Mouse (Mus musculus): Measurements from ENCODE around the gene Skap1. TPM values are rescaled to one million over a fixed set of nuclear protein-coding genes. Genes with fewer than 3 reads are reported as not detected.
A peak's percentile ranks its signal among the peaks of the same experiment; 100 is the strongest.

Skap1 gene
- total and polyA plus RNA-seq, 3 experiments, result 0.25 to 0.98 TPM; not detected in 1

GRCm38 (mm10) chr11:96771274-96771975, 307.0 kb downstream of the Skap1 start:
- intact Hi-C loops (cut with DNase I), result no loop called here
- Histone ChIP-seq H3K9ac (ENCODE audit: low read depth, low read length) (no peak overlapping the region), H3K4me1 (ENCODE audit: control insufficient read depth, insufficient read depth, low read length) (peaks cover 5% of the 10 kb centered on the region), H3K4me3 (no peak overlapping the region), H3K27ac (no peak overlapping the region), H3K36me3 (ENCODE audit: control insufficient read depth, insufficient read depth, low read length) (0 out of 2 replicates have a peak, but pooled peaks cover 2% of the 10 kb centered on the region), H3K27me3 (ENCODE audit: control insufficient read depth, insufficient read depth, low read length) (no peaks in the 10 kb centered on the region), H3K79me2 (replicated peaks; ENCODE audit: control insufficient read depth, insufficient read depth, low read length) (no peaks in the 10 kb centered on the region)
- 95% methylated on average over 9 of the region's 9 CpGs for WGBS
- no peak for TF ChIP-seq POLR2A (IDR thresholded peaks at IDR 0.05; ENCODE audit: insufficient read depth, low read depth, low read length)
- no peak for TF ChIP-seq EP300 (IDR thresholded peaks at IDR 0.05; ENCODE audit: insufficient read depth, low read depth, low read length)
- TF ChIP-seq CTCF (IDR thresholded peaks at IDR 0.05), result no peak
- DNase-seq, result no peak

GRCm38 (mm10) chr11:96772413-96772812, 308.0 kb downstream of the Skap1 start:
- Histone ChIP-seq H3K4me3 (no peak overlapping the region), H3K4me1 (ENCODE audit: control insufficient read depth, insufficient read depth, low read length) (peaks cover 9% of the 10 kb centered on the region), H3K27me3 (ENCODE audit: control insufficient read depth, insufficient read depth, low read length) (no peaks in the 10 kb centered on the region), H3K27ac (no peak overlapping the region), H3K36me3 (ENCODE audit: control insufficient read depth, insufficient read depth, low read length) (0 out of 2 replicates have a peak, but pooled peaks cover 2% of the 10 kb centered on the region), H3K9ac (ENCODE audit: low read depth, low read length) (no peak overlapping the region), H3K79me2 (replicated peaks; ENCODE audit: control insufficient read depth, insufficient read depth, low read length) (no peaks in the 10 kb centered on the region)
- DNase-seq, result no peak
- intact Hi-C loops (cut with DNase I), result no loop called here
- TF ChIP-seq EP300 (IDR thresholded peaks at IDR 0.05; ENCODE audit: insufficient read depth, low read depth, low read length), result no peak
- no peak for TF ChIP-seq CTCF (IDR thresholded peaks at IDR 0.05)
- TF ChIP-seq POLR2A (IDR thresholded peaks at IDR 0.05; ENCODE audit: insufficient read depth, low read depth, low read length), result no peak
- 92% methylated on average over 9 of the region's 9 CpGs for WGBS

GRCm38 (mm10) chr11:96774536-96774935, 310.1 kb downstream of the Skap1 start:
- intact Hi-C loops (cut with DNase I), result loop anchor here (2.0 kb wide), 1 partner anchor 14 kb away; the partner anchor contains the start of gene Cbx1
- 71% methylated on average over 3 of the region's 3 CpGs for WGBS

GRCm38 (mm10) chr11:96775063-96775462, 310.7 kb downstream of the Skap1 start:
- Histone ChIP-seq H3K4me1 (ENCODE audit: control insufficient read depth, insufficient read depth, low read length) (peaks cover 9% of the 10 kb centered on the region), H3K4me3 (no peak overlapping the region), H3K27ac (peak overlapping the region; percentile 75), H3K79me2 (replicated peaks; ENCODE audit: control insufficient read depth, insufficient read depth, low read length) (no peaks in the 10 kb centered on the region), H3K36me3 (ENCODE audit: control insufficient read depth, insufficient read depth, low read length) (0 out of 2 replicates have a peak, but pooled peaks cover 2% of the 10 kb centered on the region), H3K27me3 (ENCODE audit: control insufficient read depth, insufficient read depth, low read length) (no peaks in the 10 kb centered on the region), H3K9ac (ENCODE audit: low read depth, low read length) (peak overlapping the region; percentile 55)
- TF ChIP-seq POLR2A (IDR thresholded peaks at IDR 0.05; ENCODE audit: insufficient read depth, low read depth, low read length), result no peak
- TF ChIP-seq CTCF (IDR thresholded peaks at IDR 0.05), result no peak
- no peak for TF ChIP-seq EP300 (IDR thresholded peaks at IDR 0.05; ENCODE audit: insufficient read depth, low read depth, low read length)
- intact Hi-C loops (cut with DNase I), result loop anchor here (2.0 to 5.0 kb wide), 2 partner anchors 14 to 87 kb away; partner anchors contain the start of gene Cbx1
- 58% methylated on average over 8 of the region's 8 CpGs for WGBS
- no peak for DNase-seq

More at GRCm38 (mm10) chr11:96774536-96774935, 310.1 kb downstream of the Skap1 start:
- Histone ChIP-seq H3K79me2 (replicated peaks; ENCODE audit: control insufficient read depth, insufficient read depth, low read length) (no peaks in the 10 kb centered on the region), H3K36me3 (ENCODE audit: control insufficient read depth, insufficient read depth, low read length) (0 out of 2 replicates have a peak, but pooled peaks cover 2% of the 10 kb centered on the region), H3K27me3 (ENCODE audit: control insufficient read depth, insufficient read depth, low read length) (no peaks in the 10 kb centered on the region), H3K9ac (ENCODE audit: low read depth, low read length) (peak overlapping the region; percentile 55; the same call in 1 of the 2 replicates), H3K27ac (peak overlapping the region; percentile 75), H3K4me1 (ENCODE audit: control insufficient read depth, insufficient read depth, low read length) (peaks cover 9% of the 10 kb centered on the region), H3K4me3 (no peak overlapping the region)
- DNase-seq, result no peak
- TF ChIP-seq CTCF (IDR thresholded peaks at IDR 0.05) (peak; percentile 36), EP300 (IDR thresholded peaks at IDR 0.05; ENCODE audit: insufficient read depth, low read depth, low read length) (no peak)

- Histone ChIP-seq H3K4me3 (no peak overlapping the region), H3K79me2 (replicated peaks; ENCODE audit: control insufficient read depth, insufficient read depth, low read length) (no peaks in the 10 kb centered on the region), H3K9ac (ENCODE audit: low read depth, low read length) (peak overlapping the region; percentile 15; the same call in 1 of the 2 replicates), H3K27me3 (ENCODE audit: control insufficient read depth, insufficient read depth, low read length) (no peaks in the 10 kb centered on the region), H3K27ac (peak overlapping the region; percentile 75), H3K36me3 (ENCODE audit: control insufficient read depth, insufficient read depth, low read length) (0 out of 2 replicates have a peak, but pooled peaks cover 2% of the 10 kb centered on the region), H3K4me1 (ENCODE audit: control insufficient read depth, insufficient read depth, low read length) (peaks cover 9% of the 10 kb centered on the region)
- 47% methylated on average over 7 of the region's 7 CpGs for WGBS
- TF ChIP-seq CTCF (IDR thresholded peaks at IDR 0.05), result no peak
- no peak for TF ChIP-seq POLR2A (IDR thresholded peaks at IDR 0.05; ENCODE audit: insufficient read depth, low read depth, low read length)
- TF ChIP-seq EP300 (IDR thresholded peaks at IDR 0.05; ENCODE audit: insufficient read depth, low read depth, low read length), result no peak
- intact Hi-C loops (cut with DNase I), result loop anchor here (2.0 to 5.0 kb wide), 3 partner anchors 13 to 87 kb away; partner anchors contain the start of gene Cbx1
- no peak for DNase-seq
Observed at GRCm38 (mm10) chr11:96775665-96776064, 311.3 kb downstream of the Skap1 start.

- Histone ChIP-seq H3K27me3 (ENCODE audit: control insufficient read depth, insufficient read depth, low read length) (no peaks in the 10 kb centered on the region), H3K4me1 (ENCODE audit: control insufficient read depth, insufficient read depth, low read length) (peaks cover 9% of the 10 kb centered on the region), H3K27ac (peak overlapping the region; percentile 75), H3K36me3 (ENCODE audit: control insufficient read depth, insufficient read depth, low read length) (0 out of 2 replicates have a peak, but pooled peaks cover 2% of the 10 kb centered on the region), H3K9ac (ENCODE audit: low read depth, low read length) (no peak overlapping the region), H3K4me3 (no peak overlapping the region), H3K79me2 (replicated peaks; ENCODE audit: control insufficient read depth, insufficient read depth, low read length) (no peaks in the 10 kb centered on the region)
- intact Hi-C loops (cut with DNase I), result loop anchor here (2.0 to 5.0 kb wide), 2 partner anchors 15 to 86 kb away; no protein-coding TSS in a partner anchor
- 47% methylated on average over 3 of the region's 3 CpGs for WGBS
- peak; percentile 47 for TF ChIP-seq CTCF (IDR thresholded peaks at IDR 0.05)
- TF ChIP-seq POLR2A (IDR thresholded peaks at IDR 0.05; ENCODE audit: insufficient read depth, low read depth, low read length), result no peak
- no peak for DNase-seq
Observed at GRCm38 (mm10) chr11:96776068-96776467, 311.7 kb downstream of the Skap1 start.
